Mouse (Mus musculus): ENCODE measurements around the gene Tnfsf13. TPM values are rescaled to one million over a fixed set of nuclear protein-coding genes. Genes with fewer than 3 reads are reported as not detected.
"Not testable (repeated sequence)": the region's sequence is repeated elsewhere in the genome, so short reads cannot be mapped to it uniquely, and the experiment has no call there.

The Tnfsf13 gene
- polyA plus RNA-seq, 1 experiment from 2014 or later: 0.61 TPM

- ATAC-seq (ENCODE audit: low FRiP score, low read depth); H3K27ac ChIP-seq (replicated peaks): not testable (repeated sequence)
- 97% methylated on average over 10 of the region's 10 CpGs for WGBS
These were observed 17.3 kb upstream of the Tnfsf13 start for GRCm38 (mm10) chr11:69702886-69703285.

GRCm38 (mm10) chr11:69699595-69699994, 14.0 kb upstream of the Tnfsf13 start:
- no peak for ATAC-seq (ENCODE audit: low FRiP score, low read depth)
- no peak overlapping the region for H3K4me2 ChIP-seq
- no peaks in the 10 kb centered on the region for H3K9me3 ChIP-seq
- H3K4me3 ChIP-seq: no peak overlapping the region
- peaks cover 15% of the 10 kb centered on the region for H3K4me1 ChIP-seq (replicated peaks)
- no peaks in the 10 kb centered on the region for H3K36me3 ChIP-seq
- H3K27ac ChIP-seq (replicated peaks): no peak overlapping the region
- no peak overlapping the region for H3K9ac ChIP-seq
- no peaks in the 10 kb centered on the region for H3K27me3 ChIP-seq
- 76% methylated on average over 1 of the region's 1 CpGs for WGBS

More at GRCm38 (mm10) chr11:69702886-69703285, 17.3 kb upstream of the Tnfsf13 start:
- not testable (repeated sequence) for H3K9ac ChIP-seq; H3K27me3 ChIP-seq; H3K4me2 ChIP-seq; H3K4me1 ChIP-seq (replicated peaks); H3K4me3 ChIP-seq; H3K36me3 ChIP-seq; H3K9me3 ChIP-seq

DNA sequence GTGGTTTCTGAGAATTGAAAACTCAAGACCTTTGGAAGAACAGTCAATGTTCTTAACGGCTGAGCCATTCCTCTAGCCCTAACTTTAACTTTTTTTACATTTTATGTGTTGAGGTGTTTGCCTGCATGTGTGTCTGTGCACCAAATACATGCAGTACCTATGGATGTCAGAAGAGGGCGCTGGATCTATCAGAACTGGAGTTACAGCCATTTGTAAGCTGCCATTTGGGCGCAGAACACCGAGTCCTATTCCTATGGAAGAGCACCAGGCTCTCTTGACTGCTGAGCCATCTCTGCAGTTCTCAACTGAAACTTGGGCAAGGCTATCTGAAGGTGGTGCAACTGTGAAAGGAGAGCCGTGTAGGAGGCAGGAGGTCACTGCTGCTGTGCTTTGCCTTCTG, 13.0 kb upstream of the Tnfsf13 start:
- ATAC-seq (ENCODE audit: low FRiP score, low read depth): no peak
- no peak overlapping the region for H3K4me3 ChIP-seq
- no peaks in the 10 kb centered on the region for H3K36me3 ChIP-seq
- H3K27me3 ChIP-seq: no peaks in the 10 kb centered on the region
- H3K9me3 ChIP-seq: no peaks in the 10 kb centered on the region
- H3K9ac ChIP-seq: no peak overlapping the region
- no peak overlapping the region for H3K27ac ChIP-seq (replicated peaks)
- WGBS: 69% methylated on average over 5 of the region's 5 CpGs
- no peak overlapping the region for H3K4me2 ChIP-seq
- peaks cover 15% of the 10 kb centered on the region for H3K4me1 ChIP-seq (replicated peaks)

DNA sequence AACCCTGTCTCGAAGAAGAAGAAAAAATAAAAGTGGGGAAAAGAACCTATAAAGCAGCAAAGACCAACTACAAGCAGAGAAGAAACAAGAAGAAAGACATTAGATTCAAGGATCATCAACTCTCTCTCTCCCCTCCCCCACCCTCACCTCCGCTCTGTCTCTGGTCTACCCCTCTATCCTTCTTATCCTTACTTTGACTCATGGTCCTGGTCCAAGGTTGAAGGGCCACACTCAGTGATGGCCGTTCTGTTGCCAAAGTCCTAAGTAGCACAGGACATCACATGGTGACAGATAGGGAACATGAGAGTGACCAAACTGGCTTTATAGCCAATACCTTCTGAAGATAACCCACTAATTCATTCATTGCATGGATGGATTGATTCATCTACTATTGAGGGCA, 11.8 kb upstream of the Tnfsf13 start:
- H3K27me3 ChIP-seq: no peaks in the 10 kb centered on the region
- no peak overlapping the region for H3K27ac ChIP-seq (replicated peaks)
- no peak for ATAC-seq (ENCODE audit: low FRiP score, low read depth)
- no peak overlapping the region for H3K9ac ChIP-seq
- H3K9me3 ChIP-seq: no peaks in the 10 kb centered on the region
- H3K4me2 ChIP-seq: no peak overlapping the region
- no peaks in the 10 kb centered on the region for H3K36me3 ChIP-seq
- H3K4me3 ChIP-seq: no peak overlapping the region
- WGBS: 94% methylated on average over 3 of the region's 3 CpGs
- H3K4me1 ChIP-seq (replicated peaks): peaks cover 15% of the 10 kb centered on the region

DNA sequence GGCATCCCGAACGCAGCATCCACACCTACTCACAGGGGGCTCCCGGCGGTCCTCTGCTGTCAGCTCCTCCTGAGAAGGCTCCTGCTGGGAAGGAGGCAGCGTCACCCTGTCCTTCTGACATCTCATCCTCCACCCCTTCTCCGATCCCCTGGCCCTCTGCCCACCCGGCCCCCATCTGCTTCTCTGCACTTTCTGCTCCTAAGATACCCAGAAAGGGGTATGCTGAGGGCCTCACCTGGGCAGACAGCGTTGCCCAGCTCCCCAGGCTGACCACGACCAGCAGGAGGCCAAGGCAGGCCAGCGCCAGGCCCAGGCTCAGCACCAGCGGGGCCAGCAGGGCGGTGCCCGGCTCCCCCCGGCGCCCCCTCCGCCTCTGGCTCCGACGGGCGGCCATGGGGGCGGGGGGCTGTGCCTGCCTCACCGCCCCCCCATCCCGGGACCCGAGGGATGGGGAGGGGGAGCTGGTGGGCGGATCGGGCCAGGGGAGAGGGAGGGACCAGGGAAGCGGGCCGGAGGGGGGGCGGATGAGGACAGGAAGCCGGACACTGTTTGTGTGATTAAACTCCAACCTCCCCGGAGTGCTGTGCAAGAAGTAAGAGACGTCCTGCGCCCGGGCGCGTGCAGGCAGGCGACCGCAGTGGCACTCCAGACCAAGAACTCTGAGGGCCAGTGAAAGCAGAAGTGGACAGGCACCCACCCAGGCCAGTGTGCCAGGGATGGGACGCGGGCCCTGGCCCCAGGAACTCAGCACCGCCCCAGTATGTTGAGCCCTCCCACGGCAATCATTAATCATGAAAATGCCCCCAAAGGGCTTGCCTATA, 10.0 kb upstream of the Tnfsf13 start, which contains the start of the genes Tnfsf12 and Tnfsfm13:
Tnfsf12 (minus strand) TSS at position 489 of the 821 bp plus-strand sequence.
Tnfsfm13 (minus strand) TSS at position 738 of the 821 bp plus-strand sequence.
- 1% methylated on average over 40 of the region's 41 CpGs for WGBS
- Histone ChIP-seq H3K27me3 (no peaks in the 10 kb centered on the region), H3K9ac (peak within 1 kb of the TSS; percentile 79), H3K4me1 (replicated peaks) (peaks cover 15% of the 10 kb centered on the region), H3K4me2 (peak within 1 kb of the TSS; percentile 97), H3K9me3 (no peaks in the 10 kb centered on the region), H3K4me3 (peak within 1 kb of the TSS; percentile 47), H3K27ac (replicated peaks) (peak within 1 kb of the TSS; percentile 61), H3K36me3 (no peaks in the 10 kb centered on the region)
- ATAC-seq (ENCODE audit: low FRiP score, low read depth): peak; percentile 66

- H3K9ac ChIP-seq: peak overlapping the region; percentile 79; the same call in 1 of the 2 replicates
- WGBS: 28% methylated on average over 6 of the region's 6 CpGs
- peaks cover 15% of the 10 kb centered on the region for H3K4me1 ChIP-seq (replicated peaks)
- peak overlapping the region; percentile 97 for H3K4me2 ChIP-seq
- H3K27ac ChIP-seq (replicated peaks): no peak overlapping the region
- H3K4me3 ChIP-seq: peak overlapping the region; percentile 47
- H3K36me3 ChIP-seq: no peaks in the 10 kb centered on the region
- ATAC-seq (ENCODE audit: low FRiP score, low read depth): peak; percentile 36
- no peaks in the 10 kb centered on the region for H3K27me3 ChIP-seq
- no peaks in the 10 kb centered on the region for H3K9me3 ChIP-seq
These were observed 9.4 kb upstream of the Tnfsf13 start for GRCm38 (mm10) chr11:69695046-69695360.

- H3K4me1 ChIP-seq (replicated peaks): peaks cover 15% of the 10 kb centered on the region
- no peak overlapping the region for H3K4me2 ChIP-seq
- no peak overlapping the region for H3K27ac ChIP-seq (replicated peaks)
- no peaks in the 10 kb centered on the region for H3K27me3 ChIP-seq
- no peak overlapping the region for H3K4me3 ChIP-seq
- H3K36me3 ChIP-seq: no peaks in the 10 kb centered on the region
- H3K9me3 ChIP-seq: no peaks in the 10 kb centered on the region
- 67% methylated on average over 11 of the region's 11 CpGs for WGBS
- no peak for ATAC-seq (ENCODE audit: low FRiP score, low read depth)
- no peak overlapping the region for H3K9ac ChIP-seq
These were observed 7.9 kb upstream of the Tnfsf13 start for GRCm38 (mm10) chr11:69693421-69693965.

GRCm38 (mm10) chr11:69692863-69693262, 7.3 kb upstream of the Tnfsf13 start:
- H3K36me3 ChIP-seq: no peaks in the 10 kb centered on the region
- H3K27ac ChIP-seq (replicated peaks): no peak overlapping the region
- no peaks in the 10 kb centered on the region for H3K9me3 ChIP-seq
- no peaks in the 10 kb centered on the region for H3K27me3 ChIP-seq
- H3K4me1 ChIP-seq (replicated peaks): peaks cover 15% of the 10 kb centered on the region
- 91% methylated on average over 6 of the region's 6 CpGs for WGBS
- H3K9ac ChIP-seq: no peak overlapping the region
- no peak overlapping the region for H3K4me2 ChIP-seq
- H3K4me3 ChIP-seq: no peak overlapping the region
- no peak for ATAC-seq (ENCODE audit: low FRiP score, low read depth)

- no peaks in the 10 kb centered on the region for H3K27me3 ChIP-seq
- H3K9ac ChIP-seq: no peak overlapping the region
- WGBS: 82% methylated on average over 9 of the region's 9 CpGs
- H3K4me2 ChIP-seq: no peak overlapping the region
- H3K27ac ChIP-seq (replicated peaks): no peak overlapping the region
- no peak overlapping the region for H3K4me3 ChIP-seq
- H3K4me1 ChIP-seq (replicated peaks): peaks cover 15% of the 10 kb centered on the region
- no peak for ATAC-seq (ENCODE audit: low FRiP score, low read depth)
- no peaks in the 10 kb centered on the region for H3K9me3 ChIP-seq
- no peaks in the 10 kb centered on the region for H3K36me3 ChIP-seq
These were observed 6.7 kb upstream of the Tnfsf13 start for GRCm38 (mm10) chr11:69692196-69692811.

GRCm38 (mm10) chr11:69689891-69690290, 4.3 kb upstream of the Tnfsf13 start:
- H3K36me3 ChIP-seq: no peaks in the 10 kb centered on the region
- no peaks in the 10 kb centered on the region for H3K27me3 ChIP-seq
- ATAC-seq (ENCODE audit: low FRiP score, low read depth): no peak
- H3K4me1 ChIP-seq (replicated peaks): peaks cover 25% of the 10 kb centered on the region
- WGBS: 100% methylated on average over 1 of the region's 1 CpGs
- H3K4me2 ChIP-seq: no peak overlapping the region
- H3K9me3 ChIP-seq: no peaks in the 10 kb centered on the region
- H3K4me3 ChIP-seq: no peak overlapping the region
- H3K9ac ChIP-seq: no peak overlapping the region
- H3K27ac ChIP-seq (replicated peaks): no peak overlapping the region

DNA sequence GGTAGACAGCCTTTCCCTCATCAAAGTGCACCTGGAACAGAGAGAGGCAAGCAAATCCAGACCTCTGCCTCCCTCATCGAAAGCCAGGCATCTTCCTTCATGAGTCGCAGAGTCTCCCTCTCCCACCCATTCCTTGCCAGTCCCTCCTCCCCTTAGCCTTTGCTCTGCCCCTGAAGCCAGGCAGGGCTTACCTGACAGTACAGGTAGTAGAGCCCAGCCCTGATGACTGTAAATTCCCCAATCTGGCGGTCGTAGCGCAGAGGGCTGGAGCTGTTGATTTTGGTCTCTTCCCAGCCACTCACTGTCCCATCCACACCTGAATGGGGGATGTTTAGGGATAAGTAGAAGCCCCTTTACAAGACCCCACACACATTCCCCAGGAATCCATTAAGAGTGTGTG, 1.5 kb upstream of the Tnfsf13 start:
- Histone ChIP-seq H3K4me3 (no peak overlapping the region), H3K4me1 (replicated peaks) (peaks cover 40% of the 10 kb centered on the region), H3K9ac (no peak overlapping the region), H3K4me2 (no peak overlapping the region), H3K9me3 (no peaks in the 10 kb centered on the region), H3K27ac (replicated peaks) (no peak overlapping the region), H3K36me3 (no peaks in the 10 kb centered on the region), H3K27me3 (no peaks in the 10 kb centered on the region)
- ATAC-seq (ENCODE audit: low FRiP score, low read depth): no peak
- WGBS: 67% methylated on average over 5 of the region's 5 CpGs

DNA sequence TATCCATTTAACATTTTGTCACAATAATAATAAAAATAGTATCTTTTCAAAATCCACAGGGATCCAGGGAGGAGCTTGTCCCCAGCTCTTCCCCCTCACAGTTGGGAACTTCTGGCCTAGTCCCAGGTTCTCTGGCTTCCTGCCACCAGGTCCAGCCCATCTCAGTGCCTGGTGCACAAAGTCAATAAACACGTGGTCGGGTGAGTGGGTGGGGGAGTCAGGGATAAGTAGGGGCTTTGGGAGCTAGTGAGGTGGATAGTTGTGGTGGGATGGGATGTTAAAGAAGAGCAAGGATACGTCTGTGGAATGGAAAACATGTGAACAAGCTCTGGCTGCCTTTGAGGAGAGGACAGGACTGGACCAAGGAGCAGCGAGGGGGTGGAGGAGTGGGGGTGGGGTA, 793 bp upstream of the Tnfsf13 start:
- no peak overlapping the region for H3K9ac ChIP-seq
- H3K4me3 ChIP-seq: no peak overlapping the region
- no peaks in the 10 kb centered on the region for H3K36me3 ChIP-seq
- peak overlapping the region; percentile 65; the same call in 1 of the 2 replicates for H3K27ac ChIP-seq (replicated peaks)
- no peak overlapping the region for H3K4me2 ChIP-seq
- H3K27me3 ChIP-seq: no peaks in the 10 kb centered on the region
- ATAC-seq (ENCODE audit: low FRiP score, low read depth): no peak
- peaks cover 41% of the 10 kb centered on the region for H3K4me1 ChIP-seq (replicated peaks)
- 10% methylated on average over 4 of the region's 4 CpGs for WGBS
- no peaks in the 10 kb centered on the region for H3K9me3 ChIP-seq
